In genomic region chr9:43210771-43211450, GRCm38 (mm10) we compare ENCODE assay signal across 8 mouse cellular contexts. TPM values are rescaled to one million over a fixed set of nuclear protein-coding genes. Genes with fewer than 3 reads are reported as not detected.
DNase-seq lines count a peak whose midpoint lies in the region; ATAC-seq and TF ChIP-seq lines count a peak whose summit lies in the region.

No protein-coding gene starts in this region.

- no peaks in the 10 kb centered on the region for H3K9me3 ChIP-seq in liver, embryonic 14.5 days (ENCODE audit: control insufficient read depth, low read length)
- H3K9me3 ChIP-seq in intestine, postnatal 0 days (ENCODE audit: control insufficient read depth), result no peaks in the 10 kb centered on the region
- H3K9me3 ChIP-seq in limb, embryonic 14.5 days (ENCODE audit: control insufficient read depth, low read length), result no peaks in the 10 kb centered on the region

- 18% methylated on average over 11 of the region's 11 CpGs for WGBS in liver, embryonic 14.5 days (ENCODE audit: insufficient replicate concordance)
- 29% methylated on average over 11 of the region's 11 CpGs for WGBS in intestine, postnatal 0 days
- 20% methylated on average over 11 of the region's 11 CpGs for WGBS in limb, embryonic 14.5 days

- no peak for TF ChIP-seq EP300 in liver, embryonic 14.5 days (IDR thresholded peaks at IDR 0.05; ENCODE audit: low read depth)

- H3K36me3 ChIP-seq in liver, embryonic 14.5 days (replicated peaks; ENCODE audit: control insufficient read depth, insufficient read depth, low read depth), result no peaks in the 10 kb centered on the region
- no peaks in the 10 kb centered on the region for H3K36me3 ChIP-seq in intestine, postnatal 0 days (ENCODE audit: control insufficient read depth, insufficient read depth)
- H3K36me3 ChIP-seq in limb, embryonic 14.5 days (ENCODE audit: control insufficient read depth, insufficient read depth, low read length), result no peaks in the 10 kb centered on the region

- TF ChIP-seq POLR2A in limb, embryonic 14.5 days (IDR thresholded peaks at IDR 0.05; ENCODE audit: borderline replicate concordance, extremely low read depth, insufficient read depth, insufficient read length), result no peak

- no peak for DNase-seq in liver, embryonic 14.5 days (ENCODE audit: low read depth in 3 of 3, low spot score in 3 of 3)
- DNase-seq in liver, result no peak
- peak; percentile 17 for DNase-seq in cerebellum, adult 9-10 months
- peak; percentile 75 to 87 for DNase-seq in heart, adult 18-20 months
- peak; percentile 62 for DNase-seq in limb, embryonic 14.5 days (ENCODE audit: low spot score)
- DNase-seq in ovary, postnatal 36 days (ENCODE audit: low spot score), result peak; percentile 50
- DNase-seq in c-Kit-positive CD71-positive TER-119-positive erythroid progenitor cells, embryonic 14.5 days (ENCODE audit: low spot score), result no peak

- no peak overlapping the region for H3K4me3 ChIP-seq in liver, embryonic 14.5 days (ENCODE audit: insufficient read depth in 1 of 2, low read depth in 2 of 2, low read length in 2 of 2)
- no peak overlapping the region for H3K4me3 ChIP-seq in intestine, postnatal 0 days (ENCODE audit: low read depth, low read length)
- H3K4me3 ChIP-seq in limb, embryonic 14.5 days (replicated peaks; ENCODE audit: low read length), result no peak overlapping the region

- no peak overlapping the region for H3K4me2 ChIP-seq in liver, embryonic 14.5 days (ENCODE audit: low read depth)
- peak overlapping the region; percentile 37; the same call in 1 of the 2 replicates for H3K4me2 ChIP-seq in intestine, postnatal 0 days (replicated peaks; ENCODE audit: low read depth)
- H3K4me2 ChIP-seq in limb, embryonic 14.5 days (replicated peaks; ENCODE audit: low read depth, low read length, severe bottlenecking), result peak overlapping the region; percentile 25; the same call in 1 of the 2 replicates

- peak; percentile 75 for TF ChIP-seq CTCF in liver, embryonic 14.5 days (IDR thresholded peaks at IDR 0.05; ENCODE audit: low read depth)
- TF ChIP-seq CTCF in intestine, postnatal 0 days (IDR thresholded peaks at IDR 0.05; ENCODE audit: low read depth), result peak; percentile 92

- H3K27ac ChIP-seq in liver, embryonic 14.5 days, result no peak overlapping the region
- H3K27ac ChIP-seq in intestine, postnatal 0 days (ENCODE audit: low read depth, low read length), result no peak overlapping the region
- 0 out of 2 replicates have a peak overlapping the region, but pooled peaks have one; percentile 13 for H3K27ac ChIP-seq in limb, embryonic 14.5 days (replicated peaks; ENCODE audit: low read depth, low read length)

- H3K9ac ChIP-seq in liver, embryonic 14.5 days (replicated peaks), result no peak overlapping the region
- H3K9ac ChIP-seq in intestine, postnatal 0 days (ENCODE audit: low read depth, low read length), result no peak overlapping the region
- peak overlapping the region; percentile 12; the same call in 1 of the 2 replicates for H3K9ac ChIP-seq in limb, embryonic 14.5 days (ENCODE audit: low read depth, low read length, severe bottlenecking)

- H3K27me3 ChIP-seq in liver, embryonic 14.5 days (ENCODE audit: control insufficient read depth, insufficient read depth, low read length), result peaks cover 11% of the 10 kb centered on the region
- H3K27me3 ChIP-seq in intestine, postnatal 0 days (replicated peaks; ENCODE audit: control insufficient read depth, insufficient read depth, low read length), result peaks cover 2% of the 10 kb centered on the region; the same call in 1 of the 2 replicates
- peaks cover 6% of the 10 kb centered on the region for H3K27me3 ChIP-seq in limb, embryonic 14.5 days (ENCODE audit: control insufficient read depth, insufficient read depth, low read length)

- no peaks in the 10 kb centered on the region for H3K4me1 ChIP-seq in liver, embryonic 14.5 days (replicated peaks; ENCODE audit: control insufficient read depth in 2 of 2, insufficient read depth in 2 of 2, low read length in 1 of 2)
- no peaks in the 10 kb centered on the region for H3K4me1 ChIP-seq in intestine, postnatal 0 days (replicated peaks; ENCODE audit: control insufficient read depth, insufficient read depth, low read length)
- H3K4me1 ChIP-seq in limb, embryonic 14.5 days (ENCODE audit: control insufficient read depth, insufficient read depth, low read length), result peaks cover 11% of the 10 kb centered on the region

- no peak for ATAC-seq in liver, embryonic 14.5 days (ENCODE audit: insufficient read depth)
- no peak for ATAC-seq in intestine, postnatal 0 days
- ATAC-seq in limb, embryonic 14.5 days (ENCODE audit: low FRiP score, low read depth), result no peak

RNA-seq across cellular contexts. Expression of gene Pou2f3, which starts 0.7 kb away (rescaled TPM):
- not detected in 2 replicates for polyA plus RNA-seq in liver, embryonic 14.5 days (2012; rRNA removed)
- polyA plus RNA-seq in liver, embryonic 14.5 days (2014; fragmentation: Nextera tagmentation; extraction: Ambion mirVana), result not detected in 2 replicates
- total RNA-seq in heart, adult 18-20 months (2021), result under 1 TPM in 1 of 2 experiments, not detected in 1; 0.10 TPM
- polyA plus RNA-seq in intestine, postnatal 0 days (2015; fragmentation: Nextera tagmentation; extraction: Ambion mirVana), result 0.18 TPM in 2 replicates
- 6.5 and 6.9 TPM in 2 replicates for polyA plus RNA-seq in limb, embryonic 14.5 days (2012; rRNA removed)
- 5.2 and 7.9 TPM in 2 replicates for polyA plus RNA-seq in limb, embryonic 14.5 days (2014; fragmentation: Nextera tagmentation; extraction: Ambion mirVana)

RNA-seq across cellular contexts. Expression of gene Oaf, which starts 28.8 kb away (rescaled TPM):
- polyA plus RNA-seq in liver, embryonic 14.5 days (2012; rRNA removed), result 20.7 and 29.4 TPM in 2 replicates
- polyA plus RNA-seq in liver, embryonic 14.5 days (2014; fragmentation: Nextera tagmentation; extraction: Ambion mirVana), result 37.1 and 42.6 TPM in 2 replicates
- 1 to 10 TPM; 6.4 to 7.7 TPM for total RNA-seq in heart, adult 18-20 months (2021)
- 39.7 and 45.5 TPM in 2 replicates for polyA plus RNA-seq in intestine, postnatal 0 days (2015; fragmentation: Nextera tagmentation; extraction: Ambion mirVana)
- 149 and 154 TPM in 2 replicates for polyA plus RNA-seq in limb, embryonic 14.5 days (2012; rRNA removed)
- 145 and 172 TPM in 2 replicates for polyA plus RNA-seq in limb, embryonic 14.5 days (2014; fragmentation: Nextera tagmentation; extraction: Ambion mirVana)

Comparison
In these comparisons a context has a peak if more than half of its experiments do, and no peak if none do; other contexts are left out.
1. DNase-seq: peak in cerebellum, adult 9-10 months (single experiment), heart, adult 18-20 months (2 of 2), limb, embryonic 14.5 days (single experiment) and ovary, postnatal 36 days (single experiment); none in liver, embryonic 14.5 days (0 of 3), liver (single experiment) and c-Kit-positive CD71-positive TER-119-positive erythroid progenitor cells, embryonic 14.5 days (single experiment).